Mouse (Mus musculus): ENCODE results near the gene Surf2. TPM values are rescaled to one million over a fixed set of nuclear protein-coding genes. Genes with fewer than 3 reads are reported as not detected.

The Surf2 gene
- polyA plus RNA-seq, 1 experiment, result 33.8 TPM

- WGBS, result 6% methylated on average over 7 of the region's 7 CpGs
Observed at GRCm38 (mm10) chr2:26901834-26902400, 14.2 kb upstream of the Surf2 start.

DNA sequence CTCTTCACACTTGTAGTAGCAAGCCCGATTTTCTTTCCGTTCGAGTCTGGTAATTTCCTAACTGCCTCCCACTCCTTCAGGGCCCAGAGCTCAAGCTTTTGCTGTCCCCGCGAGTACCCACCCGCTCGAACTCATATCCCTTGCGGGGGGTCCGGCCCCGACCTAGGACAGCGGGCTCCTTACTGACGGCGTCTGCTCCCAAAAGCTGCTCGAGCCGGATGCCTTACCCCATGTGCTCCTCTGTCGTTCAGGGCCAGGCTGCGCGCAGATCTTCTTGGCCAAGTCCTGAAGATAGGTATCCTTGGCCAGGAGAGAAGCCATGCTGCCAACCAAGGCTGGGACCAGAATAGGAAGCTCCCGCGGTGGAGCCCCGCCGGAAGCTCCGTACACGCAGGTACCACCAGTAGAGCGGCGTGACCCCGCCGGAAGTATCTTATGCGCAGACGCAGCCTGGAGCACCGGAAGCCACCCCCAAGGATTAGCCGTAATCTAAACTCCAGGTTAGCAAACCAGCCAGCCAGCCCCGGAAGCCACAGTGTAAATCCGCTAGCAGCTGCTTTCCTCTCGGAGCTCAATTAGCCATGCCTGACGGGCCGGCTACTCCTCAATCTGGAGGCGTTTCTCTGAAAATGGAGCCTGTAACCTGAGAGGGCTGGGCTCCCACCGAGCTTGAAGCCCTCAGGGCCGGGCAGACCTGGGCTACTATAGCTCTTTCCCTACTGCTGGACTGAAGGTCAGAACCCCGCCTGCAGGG is 13.5 kb upstream of the Surf2 start, which contains the start of gene Surf6:
Surf6 (minus strand) TSS at position 413 of the 754 bp plus-strand sequence.
- H3K36me3 ChIP-seq (ENCODE audit: control insufficient read depth, insufficient read depth, low read length), result peaks cover 22% of the 10 kb centered on the region
- no peaks in the 10 kb centered on the region for H3K27me3 ChIP-seq (ENCODE audit: control insufficient read depth, insufficient read depth, low read length)
- DNase-seq, result peak; percentile 96
- H3K4me3 ChIP-seq (ENCODE audit: control insufficient read depth, insufficient read depth, low read length), result peak within 1 kb of the TSS; percentile 92
- peaks cover 14% of the 10 kb centered on the region for H3K4me1 ChIP-seq (replicated peaks; ENCODE audit: control insufficient read depth, insufficient read depth, low read length)
- under 1% methylated on average over 41 of the region's 41 CpGs for WGBS
- TF ChIP-seq CTCF (IDR thresholded peaks at IDR 0.05; ENCODE audit: borderline replicate concordance, control insufficient read depth, extremely low read depth, insufficient read depth, low read length, poor library complexity) (no peak), POLR2A (IDR thresholded peaks at IDR 0.05; ENCODE audit: control insufficient read depth, extremely low read depth, insufficient read depth, low read length, poor library complexity) (peak; percentile 71)
- peak within 1 kb of the TSS; percentile 70 for H3K27ac ChIP-seq (ENCODE audit: control insufficient read depth, insufficient read depth, low read length)

More at GRCm38 (mm10) chr2:26901834-26902400, 14.2 kb upstream of the Surf2 start:
- H3K36me3 ChIP-seq (ENCODE audit: control insufficient read depth, insufficient read depth, low read length), result peaks cover 26% of the 10 kb centered on the region
- H3K4me1 ChIP-seq (replicated peaks; ENCODE audit: control insufficient read depth, insufficient read depth, low read length), result peaks cover 14% of the 10 kb centered on the region
- peak overlapping the region; percentile 92 for H3K4me3 ChIP-seq (ENCODE audit: control insufficient read depth, insufficient read depth, low read length)
- TF ChIP-seq POLR2A (IDR thresholded peaks at IDR 0.05; ENCODE audit: control insufficient read depth, extremely low read depth, insufficient read depth, low read length, poor library complexity) (no peak), CTCF (IDR thresholded peaks at IDR 0.05; ENCODE audit: borderline replicate concordance, control insufficient read depth, extremely low read depth, insufficient read depth, low read length, poor library complexity) (no peak)
- DNase-seq, result no peak
- H3K27me3 ChIP-seq (ENCODE audit: control insufficient read depth, insufficient read depth, low read length), result no peaks in the 10 kb centered on the region
- H3K27ac ChIP-seq (ENCODE audit: control insufficient read depth, insufficient read depth, low read length), result no peak overlapping the region

DNA sequence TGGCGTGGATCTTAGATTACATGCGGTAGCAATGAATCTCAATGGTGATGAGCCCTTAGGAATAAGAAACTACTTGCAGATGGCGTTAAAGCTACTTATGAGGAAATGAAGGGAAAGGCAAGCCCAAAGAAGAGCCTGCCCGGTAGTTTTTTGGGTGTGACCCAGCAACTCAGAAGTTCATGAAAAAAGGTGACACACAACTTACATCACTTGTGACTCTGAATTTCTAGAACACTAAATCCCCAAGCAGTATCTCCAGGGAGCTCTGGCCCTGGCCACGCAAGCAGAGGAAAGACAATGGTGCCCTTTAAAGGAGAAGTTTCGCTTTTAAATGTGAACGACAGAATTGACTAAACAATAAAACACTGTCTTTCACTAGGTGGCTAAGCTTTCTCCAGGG is 12.9 kb upstream of the Surf2 start:
- Histone ChIP-seq H3K4me1 (replicated peaks; ENCODE audit: control insufficient read depth, insufficient read depth, low read length) (peaks cover 18% of the 10 kb centered on the region), H3K36me3 (ENCODE audit: control insufficient read depth, insufficient read depth, low read length) (peaks cover 15% of the 10 kb centered on the region), H3K27me3 (ENCODE audit: control insufficient read depth, insufficient read depth, low read length) (no peaks in the 10 kb centered on the region), H3K4me3 (ENCODE audit: control insufficient read depth, insufficient read depth, low read length) (peak overlapping the region; percentile 69), H3K27ac (ENCODE audit: control insufficient read depth, insufficient read depth, low read length) (peak overlapping the region; percentile 70)
- 8% methylated on average over 7 of the region's 7 CpGs for WGBS
- no peak for DNase-seq
- no peak for TF ChIP-seq POLR2A (IDR thresholded peaks at IDR 0.05; ENCODE audit: control insufficient read depth, extremely low read depth, insufficient read depth, low read length, poor library complexity)

- Histone ChIP-seq H3K27ac (ENCODE audit: control insufficient read depth, insufficient read depth, low read length) (no peak overlapping the region), H3K4me3 (ENCODE audit: control insufficient read depth, insufficient read depth, low read length) (no peak overlapping the region), H3K36me3 (ENCODE audit: control insufficient read depth, insufficient read depth, low read length) (no peaks in the 10 kb centered on the region; the same call in 1 of the 2 replicates), H3K4me1 (replicated peaks; ENCODE audit: control insufficient read depth, insufficient read depth, low read length) (peaks cover 30% of the 10 kb centered on the region), H3K27me3 (ENCODE audit: control insufficient read depth, insufficient read depth, low read length) (no peaks in the 10 kb centered on the region)
- WGBS, result 96% methylated on average over 2 of the region's 2 CpGs
- DNase-seq, result no peak
- no peak for TF ChIP-seq CTCF (IDR thresholded peaks at IDR 0.05; ENCODE audit: borderline replicate concordance, control insufficient read depth, extremely low read depth, insufficient read depth, low read length, poor library complexity)
- TF ChIP-seq POLR2A (IDR thresholded peaks at IDR 0.05; ENCODE audit: control insufficient read depth, extremely low read depth, insufficient read depth, low read length, poor library complexity), result no peak
Observed at GRCm38 (mm10) chr2:26905936-26906335, 10.2 kb upstream of the Surf2 start.

DNA sequence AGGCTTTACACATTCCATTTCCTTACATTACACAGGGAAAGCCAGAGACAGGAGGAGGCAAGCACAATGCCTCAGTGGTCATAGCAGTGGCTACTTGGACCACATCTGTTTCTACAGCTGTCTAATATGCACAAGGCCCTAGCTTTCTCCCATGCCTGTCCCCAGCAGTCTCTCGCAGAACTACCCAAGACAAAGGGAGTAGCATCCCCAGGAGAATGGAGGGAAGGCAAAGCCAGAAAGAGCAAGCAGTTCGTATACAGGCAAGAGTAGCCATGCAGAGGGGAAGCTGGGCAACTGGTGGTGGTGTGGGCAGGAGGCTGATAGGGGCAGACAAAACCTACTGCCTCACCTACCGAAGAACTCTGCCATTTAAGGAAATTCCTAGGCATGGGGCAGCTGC is 9.7 kb upstream of the Surf2 start:
- H3K27ac ChIP-seq (ENCODE audit: control insufficient read depth, insufficient read depth, low read length), result no peak overlapping the region
- no peaks in the 10 kb centered on the region for H3K27me3 ChIP-seq (ENCODE audit: control insufficient read depth, insufficient read depth, low read length)
- WGBS, result 99% methylated on average over 3 of the region's 3 CpGs
- TF ChIP-seq POLR2A (IDR thresholded peaks at IDR 0.05; ENCODE audit: control insufficient read depth, extremely low read depth, insufficient read depth, low read length, poor library complexity), result no peak
- TF ChIP-seq CTCF (IDR thresholded peaks at IDR 0.05; ENCODE audit: borderline replicate concordance, control insufficient read depth, extremely low read depth, insufficient read depth, low read length, poor library complexity), result no peak
- H3K36me3 ChIP-seq (ENCODE audit: control insufficient read depth, insufficient read depth, low read length), result no peaks in the 10 kb centered on the region; the same call in 1 of the 2 replicates
- DNase-seq, result no peak
- H3K4me3 ChIP-seq (ENCODE audit: control insufficient read depth, insufficient read depth, low read length), result no peak overlapping the region
- peaks cover 32% of the 10 kb centered on the region for H3K4me1 ChIP-seq (replicated peaks; ENCODE audit: control insufficient read depth, insufficient read depth, low read length)

GRCm38 (mm10) chr2:26907109-26907508 is 9.1 kb upstream of the Surf2 start:
- Histone ChIP-seq H3K4me3 (ENCODE audit: control insufficient read depth, insufficient read depth, low read length) (no peak overlapping the region), H3K36me3 (ENCODE audit: control insufficient read depth, insufficient read depth, low read length) (peaks cover 4% of the 10 kb centered on the region), H3K27ac (ENCODE audit: control insufficient read depth, insufficient read depth, low read length) (no peak overlapping the region), H3K27me3 (ENCODE audit: control insufficient read depth, insufficient read depth, low read length) (no peaks in the 10 kb centered on the region), H3K4me1 (replicated peaks; ENCODE audit: control insufficient read depth, insufficient read depth, low read length) (peaks cover 32% of the 10 kb centered on the region)
- peak; percentile 41 for DNase-seq
- TF ChIP-seq CTCF (IDR thresholded peaks at IDR 0.05; ENCODE audit: borderline replicate concordance, control insufficient read depth, extremely low read depth, insufficient read depth, low read length, poor library complexity) (peak; percentile 79; the same call in 1 of the 2 replicates), POLR2A (IDR thresholded peaks at IDR 0.05; ENCODE audit: control insufficient read depth, extremely low read depth, insufficient read depth, low read length, poor library complexity) (no peak)
- WGBS, result 59% methylated on average over 4 of the region's 4 CpGs
